Mouse (Mus musculus) ovary, adult 18-20 months (tissue): ENCODE measurements around the gene Igbp1.

Source experiments
- DNase-seq: peaks from one replicate; pipeline ENCODE4 v3.0.0; 2022; ENCODE audit warnings: low spot score, mixed read lengths

Gene Igbp1

GRCm38 (mm10) chrX:100494068-100494978 is at the start of gene Igbp1:
Gene Igbp1 (plus strand): TSS chrX:100494291.
- peak; percentile 80 for DNase-seq

- DNase-seq = no peak
Observed at GRCm38 (mm10) chrX:100468047-100468446, 26.0 kb upstream of the Igbp1 start.

- no peak for DNase-seq
Observed at GRCm38 (mm10) chrX:100470126-100470525, 24.0 kb upstream of the Igbp1 start.

- no peak for DNase-seq
Observed at GRCm38 (mm10) chrX:100471491-100471890, 22.6 kb upstream of the Igbp1 start.

GRCm38 (mm10) chrX:100475569-100476223 is 18.4 kb upstream of the Igbp1 start:
- DNase-seq = no peak

- peak; percentile 28 for DNase-seq
Observed at GRCm38 (mm10) chrX:100480317-100480716, 13.8 kb upstream of the Igbp1 start.

- DNase-seq = no peak
Observed at GRCm38 (mm10) chrX:100493500-100494067, 507 bp upstream of the Igbp1 start.

- DNase-seq = no peak
Observed at GRCm38 (mm10) chrX:100504175-100504851, 10.2 kb downstream of the Igbp1 start.

- DNase-seq = no peak
Observed at GRCm38 (mm10) chrX:100508164-100508563, 14.1 kb downstream of the Igbp1 start.

GRCm38 (mm10) chrX:100509921-100510320 is 15.8 kb downstream of the Igbp1 start:
- no peak for DNase-seq

- DNase-seq = no peak
Observed at GRCm38 (mm10) chrX:100516683-100517082, 22.6 kb downstream of the Igbp1 start.

GRCm38 (mm10) chrX:100517626-100518025 is 23.5 kb downstream of the Igbp1 start:
- no peak for DNase-seq

- no peak for DNase-seq
Observed at GRCm38 (mm10) chrX:100518532-100518931, 24.4 kb downstream of the Igbp1 start.

GRCm38 (mm10) chrX:100524471-100524870 is 30.4 kb downstream of the Igbp1 start, which contains the start of gene Dgat2l6:
Gene Dgat2l6 (plus strand): TSS chrX:100524838.
- no peak for DNase-seq

GRCm38 (mm10) chrX:100556026-100556425 is 61.9 kb downstream of the Igbp1 start:
- DNase-seq = no peak

GRCm38 (mm10) chrX:100565696-100566095 is 71.6 kb downstream of the Igbp1 start:
- DNase-seq = no peak
